Mouse (Mus musculus) sigmoid colon, adult 10 weeks (tissue): ENCODE measurements around the gene Vmn1r91. TPM values are rescaled to one million over a fixed set of nuclear protein-coding genes. Genes with fewer than 3 reads are reported as not detected.

ENCODE experiments used
- polyA plus RNA-seq: library from polyadenylated mRNA; stranded (reverse); fragments of 350-450 nt; fragmentation: Illumina TruSeq; extraction: RNeasy Lipid Tissue Mini Kit (QIAGEN cat#74804); gene quantifications from one replicate; pipeline ENCODE4 v1.2.3, GENCODE M21; 2014; ENCODE audit warnings: low read depth, low replicate concordance

Vmn1r91 gene
- 0.76 TPM for polyA plus RNA-seq

DNA sequence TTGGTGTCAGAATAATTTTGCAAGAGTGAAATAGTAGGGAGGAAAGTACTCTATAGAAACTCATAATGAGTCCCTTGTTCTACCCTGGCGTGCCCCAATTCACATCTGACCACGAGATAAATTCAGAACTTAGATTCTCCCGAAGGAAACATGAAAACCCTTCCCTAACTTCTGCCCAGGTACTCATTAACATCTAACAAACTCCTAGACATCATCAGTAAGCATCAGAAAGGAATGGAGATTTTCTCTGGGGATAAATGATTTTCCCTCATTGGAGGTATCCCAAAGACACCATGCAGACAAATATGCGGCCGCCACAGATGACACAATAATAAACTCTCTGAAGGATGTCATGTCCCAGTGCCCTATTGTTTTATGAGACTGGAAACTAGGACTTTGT lies at the start of gene Vmn1r91:
Gene Vmn1r91 (plus strand): TSS at position 301 of the 400 bp plus-strand sequence.

DNA sequence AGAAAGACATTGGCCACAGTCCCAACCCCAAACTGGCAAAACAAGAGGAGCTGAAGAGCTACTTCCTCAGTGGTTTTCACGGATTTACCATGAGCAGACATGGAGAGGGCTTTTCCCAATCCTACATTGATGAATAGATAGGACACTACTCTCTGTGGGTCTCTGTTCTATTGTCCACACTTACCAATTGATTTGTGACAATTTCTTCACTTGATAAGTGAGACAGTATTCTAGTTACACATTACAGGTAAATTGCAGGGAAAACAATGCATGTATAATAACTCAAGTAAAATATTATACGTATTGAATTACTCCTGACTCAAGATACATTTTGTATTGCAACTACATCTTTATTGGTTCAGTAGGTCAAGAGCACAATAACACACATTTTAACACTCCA lies 23.0 kb downstream of the Vmn1r91 start, which contains the start of gene Gm16442:
Gene Gm16442 (minus strand): TSS at position 101 of the 400 bp plus-strand sequence.

DNA sequence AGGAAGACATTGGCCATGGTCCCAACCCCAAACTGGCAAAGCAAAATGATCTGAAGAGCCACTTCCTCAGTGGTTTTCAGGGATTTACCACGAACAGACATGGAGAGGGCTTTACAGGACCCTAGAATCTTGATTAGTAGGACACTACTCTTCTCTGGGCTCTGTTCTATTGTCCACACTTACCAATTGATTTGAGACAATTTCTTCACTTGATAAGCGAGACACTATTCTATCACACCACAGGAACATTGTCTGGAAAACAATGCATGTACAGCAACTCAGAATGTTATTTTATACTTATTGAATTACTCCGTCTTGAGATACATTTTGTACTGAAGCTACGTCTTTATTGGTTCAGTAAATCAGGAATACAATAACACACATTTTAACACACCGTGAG lies 39.5 kb downstream of the Vmn1r91 start, which contains the start of gene Vmn1r93:
Gene Vmn1r93 (minus strand): TSS at position 101 of the 400 bp plus-strand sequence.

Other genes starting within 250 kb of the Vmn1r91 start
- gene Gm19345, start 247.7 kb upstream of the Vmn1r91 start, polyA plus RNA-seq: not detected
- gene Ceacam16, start 238.4 kb upstream of the Vmn1r91 start, polyA plus RNA-seq: not detected
- not detected for gene Ceacam19, start 211.7 kb upstream of the Vmn1r91 start, polyA plus RNA-seq
- gene Pvr, start 178.5 kb upstream of the Vmn1r91 start, polyA plus RNA-seq: 27.6 TPM
- gene Igsf23, start 148.9 kb upstream of the Vmn1r91 start, polyA plus RNA-seq: 1.5 TPM
- gene Ceacam20, start 134.3 kb upstream of the Vmn1r91 start, polyA plus RNA-seq: 112 TPM
- 233 TPM for gene Nlrp9b, start 108.2 kb upstream of the Vmn1r91 start, polyA plus RNA-seq
- not detected for gene Gm16442, start 22.9 kb downstream of the Vmn1r91 start, polyA plus RNA-seq
- not detected for gene Vmn1r93, start 39.4 kb downstream of the Vmn1r91 start, polyA plus RNA-seq
- not detected for gene Vmn1r94, start 68.7 kb downstream of the Vmn1r91 start, polyA plus RNA-seq
- not detected for gene Vmn1r95, start 94.0 kb downstream of the Vmn1r91 start, polyA plus RNA-seq
- gene Gm6164, start 105.9 kb downstream of the Vmn1r91 start, polyA plus RNA-seq: not detected
- gene Gm4498, start 134.1 kb downstream of the Vmn1r91 start, polyA plus RNA-seq: not detected
- not detected for gene Gm5890, start 163.2 kb downstream of the Vmn1r91 start, polyA plus RNA-seq
- not detected for gene Gm4133, start 234.4 kb downstream of the Vmn1r91 start, polyA plus RNA-seq